Mouse (Mus musculus) adrenal gland, adult (tissue): ENCODE data around the gene Gm28230.

Experiments
- DNase-seq, 2 experiments: peaks; one replicate each; pipeline ENCODE4 v3.0.0; 2022 to 2023; ENCODE audit warnings: low spot score in 1 of 2; ENCODE audit not compliant: inconsistent age in 2 of 2

Gm28230 gene

DNA sequence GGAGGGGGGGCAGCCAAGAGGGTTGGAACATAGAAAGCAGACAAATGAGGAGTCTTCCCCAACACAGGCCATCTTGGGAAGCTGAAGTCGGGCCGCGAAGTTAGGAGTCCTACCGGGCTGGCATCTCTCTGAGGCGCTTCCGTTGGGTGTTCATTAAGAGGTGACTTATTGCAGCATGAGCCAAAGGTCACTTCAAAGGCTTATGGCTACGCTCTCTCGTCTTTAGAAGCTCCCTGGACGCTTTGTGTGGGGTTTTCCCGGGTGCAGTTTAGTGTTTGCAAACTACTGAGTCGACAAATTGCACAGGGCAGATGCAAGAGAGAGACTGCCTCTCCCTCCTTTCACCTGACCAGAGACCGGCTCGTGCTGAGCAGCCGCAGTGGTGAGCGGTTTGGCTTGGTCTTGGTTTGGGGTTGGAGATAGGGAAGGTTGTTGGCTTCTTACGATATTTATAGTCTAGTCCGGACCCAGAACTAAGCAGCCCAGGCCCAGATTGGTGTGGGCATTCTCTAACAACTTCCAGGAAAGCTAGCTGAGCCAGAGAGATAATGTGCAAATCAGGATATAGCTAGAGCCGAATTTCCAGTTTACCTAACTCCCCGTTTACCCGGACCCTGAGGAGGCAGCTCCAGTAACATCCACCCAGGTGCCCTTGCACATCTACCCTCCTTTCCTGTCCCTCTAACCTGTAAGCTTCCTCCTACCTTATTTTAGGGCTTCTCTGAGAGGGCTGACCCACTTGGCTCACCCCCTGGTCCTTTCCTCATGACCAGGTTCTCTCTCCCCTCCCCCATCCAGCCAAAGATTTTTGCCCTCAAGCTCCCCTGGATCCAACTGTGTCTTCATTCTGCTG lies 12.3 kb downstream of the Gm28230 start:
- no peak for DNase-seq

- DNase-seq = no peak
These were observed 12.9 kb downstream of the Gm28230 start for GRCm38 (mm10) chr2:74739476-74739800.

DNA sequence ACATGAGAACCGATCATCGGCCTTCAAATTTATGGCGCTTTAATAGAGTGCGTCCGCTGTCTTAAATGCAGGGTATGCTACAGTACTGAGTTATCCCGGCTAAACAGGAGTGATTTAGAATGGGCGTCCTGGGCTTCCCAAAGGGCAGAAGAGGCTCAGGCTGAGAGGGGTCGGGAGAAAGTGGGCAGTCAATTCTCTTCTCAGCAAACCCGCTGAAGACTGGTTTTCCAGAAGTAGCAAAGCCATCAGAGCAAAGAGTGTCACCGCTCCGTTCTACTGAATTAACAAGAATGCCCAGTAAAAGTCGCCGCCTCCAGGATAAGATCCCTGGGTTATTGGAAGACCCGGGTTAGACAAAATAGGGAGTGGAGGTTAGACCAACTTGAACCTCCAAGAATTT lies 13.3 kb downstream of the Gm28230 start:
- DNase-seq = no peak

GRCm38 (mm10) chr2:74740311-74741091 lies 14.0 kb downstream of the Gm28230 start:
- peak in 1 of 2 experiments; percentile 78 for DNase-seq

DNA sequence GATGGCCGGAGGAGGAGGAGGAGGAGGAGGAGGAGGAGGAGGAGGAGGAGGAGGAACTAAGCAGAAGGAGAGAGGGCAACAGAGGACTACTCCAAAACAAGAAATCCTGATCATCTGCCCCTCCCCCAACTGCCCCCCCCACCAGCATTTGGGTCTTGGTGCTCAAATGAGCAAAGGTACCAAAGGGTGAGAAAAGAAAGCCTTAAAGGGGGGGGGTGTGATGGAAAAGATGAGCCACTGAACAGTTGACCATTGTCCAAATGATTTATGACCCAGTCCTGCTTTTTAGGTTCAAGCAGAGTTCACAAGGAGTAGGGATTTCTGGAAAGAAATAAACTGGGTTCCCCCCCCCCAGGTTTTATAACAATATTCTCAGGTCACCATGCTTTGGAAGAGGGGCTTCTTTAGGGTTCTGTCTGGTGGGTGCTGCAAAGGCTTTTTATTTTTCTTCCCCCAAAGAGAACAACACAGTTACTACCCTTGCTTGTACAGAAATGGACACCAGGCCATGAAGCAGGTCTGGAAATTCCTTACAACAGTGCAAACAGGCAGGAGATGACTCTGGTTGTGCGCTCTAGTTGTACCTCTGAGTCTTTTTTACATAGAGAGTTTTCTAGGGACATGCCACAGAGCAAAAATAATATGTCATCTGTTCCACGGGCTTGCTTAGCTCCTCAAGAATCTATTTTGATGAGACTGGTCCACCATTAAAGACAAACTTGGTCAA lies 14.9 kb downstream of the Gm28230 start:
- no peak for DNase-seq

GRCm38 (mm10) chr2:74741979-74742277 lies 15.4 kb downstream of the Gm28230 start:
- no peak for DNase-seq

GRCm38 (mm10) chr2:74745540-74746297 lies 19.2 kb downstream of the Gm28230 start:
- DNase-seq = no peak

- DNase-seq = no peak
These were observed 19.9 kb downstream of the Gm28230 start for GRCm38 (mm10) chr2:74746298-74746921.

GRCm38 (mm10) chr2:74747006-74747405 lies 20.5 kb downstream of the Gm28230 start:
- peak in 1 of 2 experiments; percentile 62 for DNase-seq

GRCm38 (mm10) chr2:74747661-74748141 lies 21.2 kb downstream of the Gm28230 start:
- DNase-seq = no peak

DNA sequence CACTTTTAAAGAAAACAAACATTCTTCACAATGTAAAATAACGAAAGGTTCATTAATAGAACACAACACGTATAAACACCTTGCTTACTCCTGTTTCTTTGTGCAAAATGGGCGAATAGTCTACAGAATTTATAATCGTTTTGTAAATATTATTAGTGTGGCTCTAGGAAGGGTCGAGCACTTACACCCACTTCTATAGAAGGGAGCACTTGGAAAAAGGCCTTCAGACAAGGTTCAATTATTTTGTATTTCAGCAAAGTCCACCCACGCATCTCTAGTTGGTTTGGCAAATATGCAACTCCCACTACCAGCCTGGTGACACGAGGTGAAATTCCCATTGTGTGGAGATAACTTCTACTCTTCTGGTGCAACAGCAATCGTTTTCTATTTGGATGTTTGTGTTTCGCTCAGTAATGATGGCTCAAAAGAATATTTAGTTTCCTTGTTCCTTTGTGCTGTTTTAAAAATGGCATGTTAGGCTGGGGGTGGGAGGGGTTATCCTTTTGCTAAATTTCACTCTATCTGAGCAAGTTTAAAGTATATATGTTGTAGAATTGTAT lies 22.0 kb downstream of the Gm28230 start:
- no peak for DNase-seq

DNA sequence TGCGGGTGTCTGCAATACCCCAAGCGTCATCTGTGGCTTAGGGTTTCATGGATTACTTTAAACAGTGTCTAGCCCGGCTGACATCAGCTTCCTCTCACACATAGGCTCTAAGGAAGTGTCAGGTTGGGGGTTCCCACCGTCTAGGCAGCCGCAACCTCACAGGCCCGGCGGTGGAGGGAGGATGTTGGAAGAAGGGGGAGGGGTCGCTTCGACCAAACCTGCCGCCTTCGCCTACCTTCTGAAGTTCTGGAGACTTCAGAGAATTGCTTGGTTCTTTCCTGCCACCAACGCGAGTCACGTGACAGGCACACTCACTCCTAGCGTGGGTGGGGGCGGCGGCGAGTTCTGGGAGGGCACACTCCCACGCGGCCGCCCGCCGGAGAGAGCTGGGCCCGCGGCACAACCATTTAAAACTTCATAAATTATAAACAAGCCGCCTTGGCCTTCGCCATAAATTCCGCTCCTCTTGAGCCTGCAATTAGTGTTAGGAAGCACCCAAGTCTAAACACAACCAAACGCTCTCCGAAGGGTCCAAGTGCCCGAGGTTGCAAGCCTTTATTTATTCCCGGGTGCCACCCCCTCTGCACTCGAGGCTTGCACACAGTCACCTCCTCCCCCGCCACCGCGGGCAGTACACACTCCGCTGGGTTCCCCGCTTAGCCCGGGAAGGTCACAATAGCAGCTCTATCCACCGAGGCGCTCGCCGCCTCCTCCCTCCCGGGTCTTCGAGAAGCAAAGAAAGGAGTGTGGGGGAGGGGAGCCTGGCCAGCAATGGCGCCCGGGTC lies 23.0 kb downstream of the Gm28230 start:
- DNase-seq = peak; percentile 55 to 81

DNA sequence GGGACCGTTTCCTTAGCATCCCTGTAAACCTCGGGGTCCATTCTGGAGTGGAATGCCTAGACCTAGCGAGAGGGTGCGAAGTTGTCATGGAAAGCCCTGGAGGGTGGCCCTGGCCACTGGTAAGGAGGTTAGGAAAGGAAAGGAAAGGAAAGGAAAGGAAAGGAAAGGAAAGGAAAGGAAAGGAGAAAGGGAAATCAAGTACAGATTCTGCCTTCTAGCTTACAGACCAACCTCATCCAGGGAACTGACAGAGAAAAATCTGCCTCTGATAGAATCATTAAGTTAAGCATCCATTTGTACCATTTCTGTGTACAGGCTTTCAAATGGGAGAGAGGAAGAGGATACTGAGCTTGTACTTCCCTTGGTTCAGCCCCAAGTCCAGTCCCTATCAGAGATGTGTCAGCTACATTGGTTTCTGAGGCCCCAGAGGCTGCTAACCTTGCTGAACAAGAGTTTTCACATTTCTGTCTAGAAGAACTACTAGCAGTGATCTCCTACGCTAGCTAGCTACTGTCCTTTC lies 24.3 kb downstream of the Gm28230 start:
- DNase-seq = no peak

- no peak for DNase-seq
These were observed 25.3 kb downstream of the Gm28230 start for GRCm38 (mm10) chr2:74751861-74752260.

GRCm38 (mm10) chr2:74752431-74753174 lies 26.1 kb downstream of the Gm28230 start:
- DNase-seq = no peak

DNA sequence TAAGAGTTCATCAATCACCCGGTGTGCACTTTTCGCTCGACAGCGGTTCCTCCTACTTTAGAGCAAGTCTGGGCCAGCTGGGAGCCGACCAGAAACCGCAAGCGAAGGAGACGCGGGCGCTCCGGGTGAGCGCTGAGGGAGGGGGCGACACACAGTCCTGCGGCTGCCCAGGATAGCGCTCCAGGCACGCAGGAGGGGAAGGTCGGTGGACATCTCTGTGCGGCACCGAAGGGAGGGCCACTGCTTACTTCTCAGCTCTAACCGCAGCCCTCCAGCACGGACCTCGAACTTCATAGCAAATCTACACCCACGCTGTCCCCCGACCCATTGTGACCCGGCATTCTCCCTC lies 26.6 kb downstream of the Gm28230 start:
- no peak for DNase-seq

GRCm38 (mm10) chr2:74753711-74754110 lies 27.2 kb downstream of the Gm28230 start:
- peak in 1 of 2 experiments; percentile 47 for DNase-seq

- no peak for DNase-seq
These were observed 33.6 kb downstream of the Gm28230 start for GRCm38 (mm10) chr2:74760146-74760545.

GRCm38 (mm10) chr2:74761941-74762340 lies 35.4 kb downstream of the Gm28230 start:
- no peak for DNase-seq
